Mouse (Mus musculus) spleen, postnatal 0 days (tissue): ENCODE measurements around the gene Tctex1d4. TPM values are rescaled to one million over a fixed set of nuclear protein-coding genes. Genes with fewer than 3 reads are reported as not detected.

Source experiments
- polyA plus RNA-seq: library from polyadenylated mRNA; unstranded; fragments of >200 nt; fragmentation: Nextera tagmentation; extraction: Ambion mirVana; gene quantifications from 2 replicates; pipeline ENCODE4 v1.2.1, GENCODE M21; 2015

The Tctex1d4 gene
- 0.25 and 0.36 TPM in 2 replicates for polyA plus RNA-seq

DNA sequence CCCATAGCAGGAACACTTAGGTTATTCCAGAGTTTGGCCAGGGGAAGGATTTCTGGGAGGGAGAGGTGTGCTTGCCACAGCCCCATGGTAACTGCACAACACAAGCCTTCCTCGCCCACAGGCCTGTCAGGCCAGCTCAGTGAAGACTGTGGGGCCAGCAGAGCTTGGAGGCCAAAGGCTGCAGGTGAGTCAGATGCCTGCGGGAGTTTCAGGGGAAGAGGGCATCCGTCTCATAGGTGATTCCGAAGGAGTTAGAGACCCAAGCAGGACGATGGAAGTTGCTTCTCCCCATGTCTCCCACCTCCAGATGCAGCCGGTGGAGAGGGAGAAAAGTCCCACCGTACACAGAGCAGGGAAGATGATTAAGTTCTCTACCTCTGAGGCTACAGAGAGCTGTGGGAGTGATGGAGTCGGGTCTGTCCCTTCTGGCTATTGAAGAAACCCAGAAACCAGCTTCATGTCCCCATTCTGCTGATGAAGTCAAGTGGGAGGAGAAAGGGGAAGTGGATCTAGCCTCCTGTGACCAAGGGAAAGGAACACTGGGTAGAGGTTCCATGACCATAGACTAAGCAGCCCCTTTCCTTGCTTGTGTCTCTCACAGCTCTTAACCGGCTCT lies at the start of gene Tctex1d4:
Gene Tctex1d4 (plus strand): TSS at position 120 of the 616 bp plus-strand sequence.

DNA sequence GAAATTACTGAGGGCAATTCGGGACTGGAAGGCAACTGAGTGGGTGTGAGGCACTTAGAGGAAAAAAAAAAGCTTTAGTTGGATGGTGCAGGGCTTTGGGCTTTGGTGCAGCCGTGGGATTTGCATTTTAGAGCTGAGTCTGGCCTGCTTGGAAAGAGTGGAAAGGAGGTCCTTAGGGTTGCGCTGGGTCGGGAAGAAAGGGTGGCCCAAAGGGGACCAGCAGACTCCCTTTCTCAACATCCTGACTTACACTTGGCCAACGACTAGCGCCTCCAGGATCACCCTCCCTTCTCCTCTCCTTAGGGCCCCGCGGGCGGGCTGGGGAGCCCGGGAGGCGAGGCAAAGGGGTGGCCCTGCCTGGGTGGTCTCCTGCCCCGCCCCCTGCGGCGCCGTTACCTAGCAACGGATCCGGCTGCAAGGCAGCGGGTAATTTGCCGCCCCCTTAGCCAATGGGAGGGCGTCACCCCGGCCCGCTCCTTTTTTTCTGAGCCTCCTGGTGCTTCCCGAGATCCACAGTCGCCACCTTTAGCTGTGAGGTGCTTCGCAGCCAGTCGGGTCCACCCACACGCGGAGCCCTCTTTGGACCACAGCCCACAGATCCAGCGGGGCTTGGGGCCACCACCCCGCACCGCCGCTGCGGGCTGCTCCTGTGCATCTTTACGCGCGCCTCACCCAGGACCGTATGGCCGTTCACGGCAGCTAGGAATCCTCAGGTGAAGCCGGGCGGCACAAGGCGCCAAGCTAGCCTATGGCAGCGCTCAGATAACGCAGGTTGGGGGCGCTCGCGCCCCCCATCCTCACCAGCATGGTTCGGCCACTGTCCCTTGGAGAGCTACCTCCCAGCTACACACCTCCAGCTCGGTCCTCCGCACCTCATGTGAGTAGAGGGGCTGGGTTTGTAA lies 30.8 kb upstream of the Tctex1d4 start, which contains the start of gene Ptch2:
Gene Ptch2 (plus strand): TSS at position 525 of the 902 bp plus-strand sequence.

DNA sequence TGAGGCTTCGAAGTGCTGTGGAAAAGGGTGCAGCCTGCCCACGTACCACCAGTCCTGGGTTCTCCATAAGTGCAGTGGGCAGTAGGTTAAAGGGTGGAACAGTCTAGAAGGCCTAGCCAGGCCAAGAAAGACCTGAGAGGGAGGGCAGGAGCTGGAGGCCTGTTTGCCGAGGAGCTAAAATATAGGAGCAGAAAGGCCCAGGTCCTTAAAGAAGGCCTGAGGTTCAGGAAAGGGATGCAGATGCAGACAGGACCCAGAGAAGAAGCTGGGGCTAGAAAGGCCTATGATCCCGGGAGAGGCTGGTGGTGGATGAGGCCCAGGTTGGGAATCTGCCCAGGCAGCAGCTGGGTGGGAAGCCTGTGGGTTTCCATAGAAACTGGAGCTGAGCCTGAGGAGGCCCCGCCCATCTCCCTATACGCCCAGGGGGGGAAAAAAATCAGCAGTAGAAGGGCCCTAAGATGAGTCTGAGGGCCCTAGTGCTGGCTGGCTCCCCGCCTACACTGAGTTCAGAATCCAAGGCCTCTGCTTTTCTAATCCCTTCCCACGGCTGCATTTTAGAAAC lies 1.2 kb upstream of the Tctex1d4 start, which contains the start of gene Btbd19:
Gene Btbd19 (minus strand): TSS at position 378 of the 562 bp plus-strand sequence.

DNA sequence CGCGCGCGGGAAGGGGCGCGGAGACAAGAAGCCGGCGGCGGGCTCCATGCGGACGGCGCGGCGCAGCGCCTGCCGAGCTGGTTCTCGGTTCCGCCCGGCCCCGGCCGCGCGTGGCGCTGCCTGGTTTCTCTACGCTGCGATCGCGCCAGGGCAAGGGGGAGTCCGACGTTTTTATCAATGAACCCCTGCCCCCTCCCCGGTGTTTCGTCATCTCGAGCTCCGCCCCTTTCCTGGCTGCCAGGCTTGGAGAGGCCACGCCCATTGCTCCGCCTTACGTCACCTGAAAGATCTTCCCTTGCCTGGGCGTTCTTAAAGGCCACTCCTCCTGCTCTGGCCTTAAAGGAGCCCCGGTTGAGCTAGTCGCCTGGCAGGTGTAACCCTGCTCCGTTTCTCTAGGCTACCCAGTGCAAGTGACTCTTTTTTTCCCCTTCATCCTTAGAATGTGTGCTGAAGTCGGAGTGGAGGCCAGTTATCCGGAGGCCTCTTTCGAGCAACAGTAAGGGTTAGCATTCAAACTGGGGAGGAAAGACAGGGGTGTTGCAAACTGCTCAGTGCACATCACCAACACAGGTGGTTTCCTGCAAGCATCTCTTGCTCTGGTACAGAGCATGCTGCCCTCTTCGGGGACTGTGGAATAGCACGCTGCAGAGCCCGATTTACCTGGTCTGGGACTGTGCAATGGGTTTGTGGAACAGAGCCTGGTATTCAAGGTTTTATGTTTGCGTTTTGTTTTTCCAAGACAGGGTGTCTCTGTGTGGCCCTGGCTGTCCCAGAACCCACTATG lies 7.4 kb downstream of the Tctex1d4 start, which contains the start of gene Plk3:
Gene Plk3 (minus strand): TSS at position 147 of the 784 bp plus-strand sequence.

DNA sequence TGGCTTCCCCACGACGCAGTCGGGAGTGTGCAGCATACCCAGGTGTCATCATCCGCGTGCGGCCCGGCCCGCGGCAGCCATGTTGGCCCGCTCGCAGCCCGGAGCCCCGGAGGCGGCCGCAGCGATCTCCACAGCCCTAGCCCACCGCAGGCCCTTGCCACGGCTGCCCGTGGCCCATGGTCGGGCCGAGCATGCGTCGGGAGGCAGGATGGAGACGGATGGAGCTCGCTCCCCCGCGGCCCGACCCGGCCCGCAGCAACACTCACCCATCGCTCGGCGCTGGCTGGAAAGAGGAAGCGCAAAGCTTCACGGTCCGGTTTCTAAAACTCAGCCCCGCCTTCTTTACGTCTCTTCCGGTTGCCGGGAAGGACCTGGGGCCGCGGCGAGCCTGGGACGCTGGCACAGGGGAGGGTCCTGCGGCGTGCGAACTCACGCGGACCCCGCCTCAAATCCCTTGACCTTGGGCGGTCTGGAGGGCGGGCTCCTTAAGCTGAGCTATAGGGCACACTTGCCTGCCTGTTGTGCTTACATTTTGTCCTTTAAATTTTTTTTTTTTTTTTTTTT lies 29.3 kb downstream of the Tctex1d4 start, which contains the start of gene Rps8:
Gene Rps8 (minus strand): TSS at position 452 of the 564 bp plus-strand sequence.

Other genes starting within 250 kb of the Tctex1d4 start
- gene Zswim5, start 249.4 kb upstream of the Tctex1d4 start, polyA plus RNA-seq = 0.06 and 0.10 TPM in 2 replicates
- gene Urod, start 132.4 kb upstream of the Tctex1d4 start, polyA plus RNA-seq = 523 and 599 TPM in 2 replicates
- 6.7 and 7.3 TPM in 2 replicates for gene Hectd3, start 131.5 kb upstream of the Tctex1d4 start, polyA plus RNA-seq
- gene Eif2b3, start 107.4 kb upstream of the Tctex1d4 start, polyA plus RNA-seq = 30.1 and 34.1 TPM in 2 replicates
- 0.72 and 1.4 TPM in 2 replicates for gene Ptch2, start 30.7 kb upstream of the Tctex1d4 start, polyA plus RNA-seq
- gene Btbd19, start 1.1 kb upstream of the Tctex1d4 start, polyA plus RNA-seq = 6.3 and 7.6 TPM in 2 replicates
- gene Plk3, start 7.2 kb downstream of the Tctex1d4 start, polyA plus RNA-seq = 1.3 and 1.7 TPM in 2 replicates
- 1,013 and 1,054 TPM in 2 replicates for gene Rps8, start 29.4 kb downstream of the Tctex1d4 start, polyA plus RNA-seq
- gene Kif2c, start 55.8 kb downstream of the Tctex1d4 start, polyA plus RNA-seq = 30.7 and 33.6 TPM in 2 replicates
- gene Tmem53, start 125.2 kb downstream of the Tctex1d4 start, polyA plus RNA-seq = 4.1 and 6.7 TPM in 2 replicates
- 0.08 and 0.10 TPM in 2 replicates for gene Armh1, start 125.3 kb downstream of the Tctex1d4 start, polyA plus RNA-seq